Mouse (Mus musculus) MEL (cell line): ENCODE measurements at regions not wholly inside any gene's neighbourhood (a gene's known extent, or its start where the extent isn't known, plus 50 kb on each side); places are given as distances from the start of the nearest gene placed in this dataset.

Source experiments
- DNase-seq: peaks from one replicate; pipeline ENCODE4 v3.0.0; 2011; ENCODE audit warnings: low read depth, low spot score
- H3K27ac ChIP-seq: 2 replicates; pipeline ENCODE4 v1.5.1; 2012; ENCODE audit warnings: low read depth, mild to moderate bottlenecking, control low read depth, low read length, moderate library complexity; ENCODE audit not compliant: control insufficient read depth
- H3K27me3 ChIP-seq, 2 experiments: fragments of 150-350 bp in 1 of 2; sonication (generic) in 1 of 2; 2 replicates each; pipeline ENCODE4 v1.6.1; 2012; ENCODE audit warnings: low read length in 2 of 2, mild to moderate bottlenecking in 2 of 2, improper control_type of control experiment in 1 of 2, moderate library complexity in 1 of 2; ENCODE audit not compliant: insufficient read depth in 2 of 2, control insufficient read depth in 1 of 2
- H3K36me3 ChIP-seq, 2 experiments: 2 replicates each; pipeline ENCODE4 v1.6.1; 2012 to 2014; ENCODE audit warnings: low read length in 2 of 2, improper control_type of control experiment in 1 of 2, inconsistent platforms in 1 of 2, mild to moderate bottlenecking in 1 of 2; ENCODE audit not compliant: insufficient read depth in 2 of 2, control insufficient read depth in 1 of 2
- H3K4me1 ChIP-seq, 2 experiments: fragments of 150-350 bp in 1 of 2; sonication (generic) in 1 of 2; 2 replicates each; pipeline ENCODE4 v1.6.1; 2012; ENCODE audit warnings: low read length in 2 of 2, improper control_type of control experiment in 1 of 2, mild to moderate bottlenecking in 1 of 2; ENCODE audit not compliant: insufficient read depth in 2 of 2, control insufficient read depth in 1 of 2
- H3K4me3 ChIP-seq, 2 experiments: fragments of 150-350 bp in 1 of 2; sonication (generic) in 1 of 2; 2 replicates each; pipeline ENCODE4 v1.5.1; 2012; ENCODE audit warnings: low read depth in 2 of 2, low read length in 2 of 2, mild to moderate bottlenecking in 2 of 2, moderate library complexity in 2 of 2, control low read depth in 1 of 2, improper control_type of control experiment in 1 of 2; ENCODE audit not compliant: control insufficient read depth in 1 of 2, insufficient read depth in 1 of 2
- H3K79me2 ChIP-seq: 2 replicates; pipeline ENCODE4 v1.6.1; 2012; ENCODE audit warnings: mild to moderate bottlenecking, low read length, moderate library complexity; ENCODE audit not compliant: control insufficient read depth, poor library complexity, insufficient read depth
- H3K9ac ChIP-seq: 2 replicates; pipeline ENCODE4 v1.6.1; 2012; ENCODE audit warnings: low read depth, mild to moderate bottlenecking, control low read depth, low read length, moderate library complexity; ENCODE audit not compliant: control insufficient read depth, poor library complexity, severe bottlenecking
- H3K9me3 ChIP-seq: fragments of 150-350 bp; sonication (generic); replicated peaks from 2 replicates; pipeline ENCODE4 v1.6.1; 2012; ENCODE audit warnings: mild to moderate bottlenecking, low read length, improper control_type of control experiment, moderate library complexity; ENCODE audit not compliant: insufficient read depth
- BHLHE40 ChIP-seq: IDR thresholded peaks from 2 replicates; pipeline ENCODE4 v1.6.1; 2012; ENCODE audit warnings: low read depth, mild to moderate bottlenecking, inconsistent platforms, low read length, improper control_type of control experiment, borderline replicate concordance
- CHD1 ChIP-seq: IDR thresholded peaks from 2 replicates; pipeline ENCODE4 v1.6.1; 2012; ENCODE audit warnings: low read depth, mild to moderate bottlenecking, inconsistent platforms, low read length, improper control_type of control experiment
- EP300 ChIP-seq, 2 experiments: IDR thresholded peaks; 2 replicates each; pipeline ENCODE4 v1.6.1; 2011; ENCODE audit warnings: improper control_type of control experiment in 2 of 2, low read length in 2 of 2, low read depth in 1 of 2, mild to moderate bottlenecking in 1 of 2
- ETS1 ChIP-seq: IDR thresholded peaks from 2 replicates; pipeline ENCODE4 v1.6.1; 2012; ENCODE audit warnings: low read depth, mild to moderate bottlenecking, inconsistent platforms, low read length, improper control_type of control experiment, moderate library complexity
- HCFC1 ChIP-seq: IDR thresholded peaks from 2 replicates; pipeline ENCODE4 v1.6.1; 2012; ENCODE audit warnings: low read depth, mild to moderate bottlenecking, inconsistent platforms, low read length, improper control_type of control experiment, moderate library complexity
- KAT2A ChIP-seq: conservative IDR thresholded peaks from 2 replicates; pipeline ENCODE4 v1.6.1; 2012; ENCODE audit warnings: low read depth, low read length, improper control_type of control experiment, inconsistent platforms
- MAFK ChIP-seq: IDR thresholded peaks from 2 replicates; pipeline ENCODE4 v1.6.1; 2011; ENCODE audit warnings: low read depth, mild to moderate bottlenecking, low read length, improper control_type of control experiment, borderline replicate concordance
- MAX ChIP-seq: IDR thresholded peaks from 2 replicates; pipeline ENCODE4 v1.6.1; 2011; ENCODE audit warnings: low read length, improper control_type of control experiment
- MEF2A ChIP-seq: IDR thresholded peaks from 2 replicates; pipeline ENCODE4 v1.6.1; 2014; ENCODE audit warnings: low read depth, mild to moderate bottlenecking, inconsistent platforms, low read length, improper control_type of control experiment; ENCODE audit not compliant: poor library complexity, insufficient replicate concordance, severe bottlenecking; ENCODE audit errors: extremely low read depth
- MYB ChIP-seq: IDR thresholded peaks from 2 replicates; pipeline ENCODE4 v1.6.1; 2011; ENCODE audit warnings: mild to moderate bottlenecking, low read depth, low read length, improper control_type of control experiment
- POLR2A ChIP-seq, 2 experiments: IDR thresholded peaks; 2 replicates each; pipeline ENCODE4 v1.6.1; 2011 to 2012; ENCODE audit warnings: low read length in 2 of 2, mild to moderate bottlenecking in 2 of 2, control low read depth in 1 of 2, improper control_type of control experiment in 1 of 2, low read depth in 1 of 2, moderate library complexity in 1 of 2; ENCODE audit not compliant: control insufficient read depth in 1 of 2, insufficient read depth in 1 of 2, poor library complexity in 1 of 2
- RAD21 ChIP-seq: IDR thresholded peaks from 2 replicates; pipeline ENCODE4 v1.6.1; 2011; ENCODE audit warnings: mild to moderate bottlenecking, low read depth, low read length, improper control_type of control experiment
- RCOR1 ChIP-seq: IDR thresholded peaks from 2 replicates; pipeline ENCODE4 v1.6.1; 2012; ENCODE audit warnings: low read depth, mild to moderate bottlenecking, inconsistent platforms, low read length, improper control_type of control experiment
- SIN3A ChIP-seq: IDR thresholded peaks from 2 replicates; pipeline ENCODE4 v1.6.1; 2012; ENCODE audit warnings: low read length, improper control_type of control experiment, inconsistent platforms
- TBP ChIP-seq: IDR thresholded peaks from 2 replicates; pipeline ENCODE4 v1.8.0; 2011; ENCODE audit warnings: low read depth, low read length, improper control_type of control experiment
- TCF12 ChIP-seq: IDR thresholded peaks from 2 replicates; pipeline ENCODE4 v1.6.1; 2014; ENCODE audit warnings: low read depth, mild to moderate bottlenecking, inconsistent platforms, low read length, improper control_type of control experiment, moderate library complexity
- USF2 ChIP-seq, 2 experiments: IDR thresholded peaks; 2 replicates each; pipeline ENCODE4 v1.6.1; 2011 to 2012; ENCODE audit warnings: improper control_type of control experiment in 2 of 2, low read length in 2 of 2, borderline replicate concordance in 1 of 2, inconsistent platforms in 1 of 2, low read depth in 1 of 2, mild to moderate bottlenecking in 1 of 2; ENCODE audit not compliant: insufficient read depth in 1 of 2
- ZKSCAN1 ChIP-seq: IDR thresholded peaks from 2 replicates; pipeline ENCODE4 v1.6.1; 2012; ENCODE audit warnings: low read depth, mild to moderate bottlenecking, inconsistent platforms, low read length, improper control_type of control experiment, moderate library complexity
- ZMIZ1 ChIP-seq: IDR thresholded peaks from 2 replicates; pipeline ENCODE4 v1.6.1; 2012; ENCODE audit warnings: low read depth, mild to moderate bottlenecking, inconsistent platforms, low read length, improper control_type of control experiment, moderate library complexity

- Histone ChIP-seq H3K4me3 (no peak overlapping the region), H3K79me2 (no peaks in the 10 kb centered on the region), H3K9ac (no peak overlapping the region), H3K9me3 (no peaks in the 10 kb centered on the region), H3K27ac (no peak overlapping the region), H3K27me3 (no peaks in the 10 kb centered on the region), H3K4me1 (no peaks in the 10 kb centered on the region), H3K36me3 (no peaks in the 10 kb centered on the region)
- TF ChIP-seq MEF2A (no peak), ETS1 (no peak), POLR2A (IDR thresholded peaks at IDR 0.05; ENCODE audit: control insufficient read depth in 1 of 2, insufficient read depth in 1 of 2, low read depth in 1 of 2, low read length in 2 of 2, poor library complexity in 1 of 2) (no peak), EP300 (IDR thresholded peaks at IDR 0.05; ENCODE audit: low read depth in 1 of 2, low read length in 2 of 2) (no peak), RAD21 (no peak)
- no peak for DNase-seq
Observed at GRCm38 (mm10) chr16:90592721-90593481, 134.3 kb downstream of the Mis18a start.

GRCm38 (mm10) chr16:90585171-90585570 is 142.0 kb downstream of the Mis18a start:
- H3K27ac ChIP-seq, result no peak overlapping the region
- H3K4me1 ChIP-seq, result no peaks in the 10 kb centered on the region
- no peak overlapping the region for H3K9ac ChIP-seq
- H3K79me2 ChIP-seq, result no peaks in the 10 kb centered on the region
- no peaks in the 10 kb centered on the region for H3K36me3 ChIP-seq
- no peak for DNase-seq
- no peak overlapping the region for H3K4me3 ChIP-seq
- H3K9me3 ChIP-seq, result no peaks in the 10 kb centered on the region
- TF ChIP-seq CHD1, result no peak
- no peak for TF ChIP-seq ZKSCAN1
- no peak for TF ChIP-seq HCFC1
- TF ChIP-seq TCF12, result no peak
- no peak for TF ChIP-seq BHLHE40
- TF ChIP-seq TBP, result no peak
- TF ChIP-seq KAT2A, result no peak
- no peak for TF ChIP-seq MAFK
- TF ChIP-seq MYB, result no peak
- TF ChIP-seq ETS1, result no peak
- TF ChIP-seq USF2 (IDR thresholded peaks at IDR 0.05; ENCODE audit: borderline replicate concordance in 1 of 2, insufficient read depth in 1 of 2, low read depth in 1 of 2, low read length in 2 of 2), result no peak
- TF ChIP-seq RCOR1, result no peak
- TF ChIP-seq SIN3A, result no peak
- no peak for TF ChIP-seq MAX
- TF ChIP-seq ZMIZ1, result no peak
- H3K27me3 ChIP-seq, result no peaks in the 10 kb centered on the region; a peak in 1 of 4 replicates
